Mouse (Mus musculus): ENCODE data around the gene Cd59a. TPM values are rescaled to one million over a fixed set of nuclear protein-coding genes. Genes with fewer than 3 reads are reported as not detected.

Gene Cd59a
- total RNA-seq, 1 experiment = 6.4 TPM

DNA sequence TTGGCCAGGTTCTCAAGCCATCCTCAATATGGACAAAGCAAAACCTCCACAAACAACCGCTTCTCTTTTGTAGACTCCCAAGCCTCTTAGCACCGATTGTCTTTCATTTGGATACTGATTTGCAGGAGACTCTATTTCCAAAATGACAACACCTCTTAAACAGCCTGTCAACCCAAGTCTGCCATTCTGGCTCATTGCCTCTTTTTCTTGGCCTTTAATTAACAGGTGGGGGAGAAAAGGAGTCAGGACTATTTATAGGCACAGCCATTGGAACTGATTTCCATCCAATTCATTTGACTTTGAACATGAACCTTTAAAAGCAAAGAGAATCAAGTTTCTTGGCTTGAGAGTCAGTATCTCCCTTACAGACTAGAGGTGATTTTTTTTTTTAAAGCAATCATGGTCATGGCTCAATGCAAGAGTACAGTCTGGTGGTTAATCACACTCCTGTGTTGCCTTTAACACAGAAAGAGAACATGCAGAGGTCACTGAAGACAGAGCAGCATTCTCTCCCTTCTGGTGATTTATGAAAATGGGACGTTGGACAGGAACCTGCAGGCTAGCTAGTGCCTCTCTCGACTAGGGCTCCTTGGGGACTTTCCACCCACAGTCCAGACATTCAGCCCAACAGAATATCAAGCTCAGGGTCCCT is 52.4 kb downstream of the Cd59a start:
- Histone ChIP-seq H3K9ac (ENCODE audit: insufficient read depth, low read depth, low read length, poor library complexity, severe bottlenecking) (no peak overlapping the region), H3K27ac (ENCODE audit: insufficient read depth, low read depth, low read length, poor library complexity, severe bottlenecking) (no peak overlapping the region), H3K4me1 (ENCODE audit: control insufficient read depth in 2 of 2, insufficient read depth in 2 of 2, low read length in 2 of 2, poor library complexity in 1 of 2) (peaks cover 2% of the 10 kb centered on the region in 2 experiments; a peak in 2 of 4 replicates), H3K4me3 (ENCODE audit: insufficient read depth in 1 of 2, low read depth in 1 of 2, low read length in 2 of 2, poor library complexity in 1 of 2, severe bottlenecking in 1 of 2) (no peak overlapping the region), H3K36me3 (ENCODE audit: control insufficient read depth, insufficient read depth, low read length, poor library complexity, severe bottlenecking) (no peaks in the 10 kb centered on the region), H3K9me3 (ENCODE audit: control insufficient read depth, insufficient read depth, low read depth, low read length) (no peaks in the 10 kb centered on the region)
- no peak for DNase-seq (ENCODE audit: low read depth, low spot score)
- TF ChIP-seq CHD2 (IDR thresholded peaks at IDR 0.05; ENCODE audit: low read depth, low read length) (no peak), MAFK (IDR thresholded peaks at IDR 0.05; ENCODE audit: insufficient read depth, low read depth, low read length) (no peak), HCFC1 (IDR thresholded peaks at IDR 0.05; ENCODE audit: borderline replicate concordance, insufficient read depth, low read length) (no peak), ZNF384 (IDR thresholded peaks at IDR 0.05; ENCODE audit: low read depth, low read length) (no peak), ZC3H11A (IDR thresholded peaks at IDR 0.05; ENCODE audit: borderline replicate concordance, low read depth, low read length) (no peak)
- in situ Hi-C loops (cut with MboI; ENCODE audit: low sequenced_read_pairs in 2 of 2, unreplicated experiment in 2 of 2) = loop anchor here in 1 of 2 experiments (25.0 kb wide), 1 partner anchor 289 kb away; no protein-coding TSS in a partner anchor

DNA sequence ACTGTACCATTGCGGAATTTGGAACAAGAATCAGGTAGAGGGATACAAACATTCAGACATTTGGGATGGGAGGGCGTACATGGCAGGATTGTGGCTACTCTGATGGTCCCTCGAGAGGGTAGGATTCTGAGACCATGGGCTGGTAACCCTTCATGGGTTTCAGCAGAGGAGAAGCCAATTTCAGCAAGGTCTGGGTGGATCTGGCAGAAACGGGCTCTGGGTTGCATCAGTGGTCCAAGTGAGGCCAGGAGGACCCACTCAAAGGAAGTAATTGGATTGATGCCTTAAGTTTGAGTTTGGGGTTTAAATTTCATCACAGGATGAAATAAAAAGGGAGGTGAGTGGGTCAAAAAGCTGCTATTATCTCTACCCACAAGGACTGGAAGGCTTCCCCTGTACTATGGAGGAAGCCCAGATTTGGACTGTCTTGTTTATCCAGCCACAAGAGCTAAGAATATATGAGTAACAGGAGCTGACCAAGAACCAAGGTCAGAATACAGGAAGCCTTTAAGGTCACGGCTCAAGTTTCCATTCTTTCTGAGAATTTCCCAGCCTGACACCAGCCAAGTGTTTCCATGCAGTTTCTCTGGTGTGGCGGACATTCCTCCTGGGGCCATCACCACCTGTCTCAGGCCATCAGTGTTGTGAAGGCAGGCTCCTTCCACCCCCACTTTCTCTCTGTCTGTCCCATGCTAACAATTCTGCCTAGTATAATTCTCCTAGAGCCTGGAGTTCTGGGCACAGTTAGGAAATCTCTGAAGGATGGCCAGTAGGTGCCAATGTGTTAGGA is 55.2 kb downstream of the Cd59a start:
- TF ChIP-seq ZNF384 (IDR thresholded peaks at IDR 0.05; ENCODE audit: low read depth, low read length) (no peak), HCFC1 (IDR thresholded peaks at IDR 0.05; ENCODE audit: borderline replicate concordance, insufficient read depth, low read length) (no peak), ZC3H11A (IDR thresholded peaks at IDR 0.05; ENCODE audit: borderline replicate concordance, low read depth, low read length) (no peak), CHD2 (IDR thresholded peaks at IDR 0.05; ENCODE audit: low read depth, low read length) (no peak), MAFK (IDR thresholded peaks at IDR 0.05; ENCODE audit: insufficient read depth, low read depth, low read length) (no peak)
- Histone ChIP-seq H3K36me3 (ENCODE audit: control insufficient read depth, insufficient read depth, low read length, poor library complexity, severe bottlenecking) (no peaks in the 10 kb centered on the region), H3K4me3 (ENCODE audit: insufficient read depth in 1 of 2, low read depth in 1 of 2, low read length in 2 of 2, poor library complexity in 1 of 2, severe bottlenecking in 1 of 2) (no peak overlapping the region), H3K9me3 (ENCODE audit: control insufficient read depth, insufficient read depth, low read depth, low read length) (no peaks in the 10 kb centered on the region), H3K9ac (ENCODE audit: insufficient read depth, low read depth, low read length, poor library complexity, severe bottlenecking) (no peak overlapping the region), H3K27ac (ENCODE audit: insufficient read depth, low read depth, low read length, poor library complexity, severe bottlenecking) (no peak overlapping the region), H3K4me1 (ENCODE audit: control insufficient read depth in 2 of 2, insufficient read depth in 2 of 2, low read length in 2 of 2, poor library complexity in 1 of 2) (no peaks in the 10 kb centered on the region)
- in situ Hi-C loops (cut with MboI; ENCODE audit: low sequenced_read_pairs in 2 of 2, unreplicated experiment in 2 of 2) = no loop called here
- DNase-seq (ENCODE audit: low read depth, low spot score) = no peak

DNA sequence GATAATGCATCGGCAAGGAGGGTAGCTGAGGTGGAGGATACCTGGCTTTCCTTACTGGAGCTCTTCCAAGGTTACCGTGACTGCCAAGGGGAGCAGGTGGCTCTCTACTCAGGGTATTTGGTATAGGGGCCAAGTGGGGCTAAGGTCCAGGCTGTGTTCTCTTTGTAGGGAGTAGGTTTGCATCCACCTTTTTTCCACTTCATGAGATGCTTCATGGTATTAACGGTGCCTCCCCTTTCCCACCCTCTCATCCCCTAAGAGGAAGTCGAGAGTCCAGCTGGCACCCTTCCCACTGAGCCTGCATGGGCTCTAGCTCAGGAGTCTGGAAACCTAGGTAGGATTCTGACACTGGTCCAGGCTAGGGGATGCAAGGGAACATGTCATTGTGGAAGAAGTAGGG is 57.7 kb downstream of the Cd59a start:
- Histone ChIP-seq H3K9ac (ENCODE audit: insufficient read depth, low read depth, low read length, poor library complexity, severe bottlenecking) (no peak overlapping the region), H3K4me3 (ENCODE audit: insufficient read depth in 1 of 2, low read depth in 1 of 2, low read length in 2 of 2, poor library complexity in 1 of 2, severe bottlenecking in 1 of 2) (no peak overlapping the region), H3K27ac (ENCODE audit: insufficient read depth, low read depth, low read length, poor library complexity, severe bottlenecking) (no peak overlapping the region), H3K36me3 (ENCODE audit: control insufficient read depth, insufficient read depth, low read length, poor library complexity, severe bottlenecking) (no peaks in the 10 kb centered on the region), H3K9me3 (ENCODE audit: control insufficient read depth, insufficient read depth, low read depth, low read length) (no peaks in the 10 kb centered on the region), H3K4me1 (ENCODE audit: control insufficient read depth in 2 of 2, insufficient read depth in 2 of 2, low read length in 2 of 2, poor library complexity in 1 of 2) (no peaks in the 10 kb centered on the region)
- TF ChIP-seq MAFK (IDR thresholded peaks at IDR 0.05; ENCODE audit: insufficient read depth, low read depth, low read length) = no peak
- no peak for TF ChIP-seq ZNF384 (IDR thresholded peaks at IDR 0.05; ENCODE audit: low read depth, low read length)
- in situ Hi-C loops (cut with MboI; ENCODE audit: low sequenced_read_pairs in 2 of 2, unreplicated experiment in 2 of 2) = no loop called here
- no peak for DNase-seq (ENCODE audit: low read depth, low spot score)

- in situ Hi-C loops (cut with MboI; ENCODE audit: low sequenced_read_pairs in 2 of 2, unreplicated experiment in 2 of 2) = no loop called here
- no peak for DNase-seq (ENCODE audit: low read depth, low spot score)
- H3K36me3 ChIP-seq (ENCODE audit: control insufficient read depth, insufficient read depth, low read length, poor library complexity, severe bottlenecking) = no peaks in the 10 kb centered on the region
- H3K9me3 ChIP-seq (ENCODE audit: control insufficient read depth, insufficient read depth, low read depth, low read length) = no peaks in the 10 kb centered on the region
- H3K27ac ChIP-seq (ENCODE audit: insufficient read depth, low read depth, low read length, poor library complexity, severe bottlenecking) = no peak overlapping the region
- no peak for TF ChIP-seq HCFC1 (IDR thresholded peaks at IDR 0.05; ENCODE audit: borderline replicate concordance, insufficient read depth, low read length)
- TF ChIP-seq ZNF384 (IDR thresholded peaks at IDR 0.05; ENCODE audit: low read depth, low read length) = no peak
- no peak for TF ChIP-seq MAFK (IDR thresholded peaks at IDR 0.05; ENCODE audit: insufficient read depth, low read depth, low read length)
- TF ChIP-seq ZC3H11A (IDR thresholded peaks at IDR 0.05; ENCODE audit: borderline replicate concordance, low read depth, low read length) = no peak
- TF ChIP-seq CHD2 (IDR thresholded peaks at IDR 0.05; ENCODE audit: low read depth, low read length) = no peak
- no peak overlapping the region for H3K9ac ChIP-seq (ENCODE audit: insufficient read depth, low read depth, low read length, poor library complexity, severe bottlenecking)
- no peaks in the 10 kb centered on the region for H3K4me1 ChIP-seq (ENCODE audit: control insufficient read depth in 2 of 2, insufficient read depth in 2 of 2, low read length in 2 of 2, poor library complexity in 1 of 2)
- H3K4me3 ChIP-seq (ENCODE audit: insufficient read depth in 1 of 2, low read depth in 1 of 2, low read length in 2 of 2, poor library complexity in 1 of 2, severe bottlenecking in 1 of 2) = no peak overlapping the region
Measured at GRCm38 (mm10) chr2:104153876-104154275, 58.3 kb downstream of the Cd59a start.
